Mouse (Mus musculus) limb, embryonic 14.5 days (tissue): ENCODE measurements around the gene Sprr2d. TPM values are rescaled to one million over a fixed set of nuclear protein-coding genes. Genes with fewer than 3 reads are reported as not detected.

Experiments used
- ATAC-seq: fragments of 200-750 bp; cut with Nextera tagmentation; 2 replicates; pipeline ENCODE4 v1.8.0; 2017; ENCODE audit warnings: low read depth, moderate number of reproducible peaks, moderate TSS enrichment; ENCODE audit not compliant: low FRiP score
- DNase-seq: peaks from one replicate; pipeline ENCODE4 v3.0.0-alpha.2; 2015; ENCODE audit warnings: low spot score
- H3K27ac ChIP-seq: fragments of 300-500 bp; sonication (generic); replicated peaks from 2 replicates; pipeline ENCODE4 v1.5.1; 2014; ENCODE audit warnings: low read depth, mild to moderate bottlenecking, low read length, moderate library complexity, mixed read lengths
- H3K27me3 ChIP-seq: fragments of 300-500 bp; sonication (generic); 2 replicates; pipeline ENCODE4 v1.6.1; 2014; ENCODE audit warnings: low read length, mixed read lengths; ENCODE audit not compliant: control insufficient read depth, insufficient read depth
- H3K36me3 ChIP-seq: fragments of 300-500 bp; sonication (generic); 2 replicates; pipeline ENCODE4 v1.6.1; 2014; ENCODE audit warnings: mild to moderate bottlenecking, low read length, moderate library complexity, mixed read lengths; ENCODE audit not compliant: control insufficient read depth, insufficient read depth
- H3K4me1 ChIP-seq: fragments of 300-500 bp; sonication (generic); 2 replicates; pipeline ENCODE4 v1.6.1; 2014; ENCODE audit warnings: antibody characterized with exemption, low read length, mixed read lengths; ENCODE audit not compliant: control insufficient read depth, insufficient read depth
- H3K4me2 ChIP-seq: fragments of 300-500 bp; sonication (generic); replicated peaks from 2 replicates; pipeline ENCODE4 v1.6.1; 2014; ENCODE audit warnings: low read depth, mild to moderate bottlenecking, low read length, moderate library complexity; ENCODE audit not compliant: severe bottlenecking
- H3K4me3 ChIP-seq: fragments of 300-500 bp; sonication (generic); replicated peaks from 2 replicates; pipeline ENCODE4 v1.5.1; 2014; ENCODE audit warnings: low read length
- H3K9ac ChIP-seq: fragments of 300-500 bp; sonication (generic); 2 replicates; pipeline ENCODE4 v1.6.1; 2014; ENCODE audit warnings: mild to moderate bottlenecking, low read depth, low read length, moderate library complexity; ENCODE audit not compliant: severe bottlenecking
- H3K9me3 ChIP-seq: fragments of 300-500 bp; sonication (generic); 2 replicates; pipeline ENCODE4 v1.6.1; 2016; ENCODE audit warnings: low read length; ENCODE audit not compliant: control insufficient read depth
- POLR2A ChIP-seq: fragments of 200-500 bp; IDR thresholded peaks from 2 replicates; pipeline ENCODE4 v1.8.0; 2012; ENCODE audit warnings: inconsistent platforms, mild to moderate bottlenecking, moderate library complexity, borderline replicate concordance; ENCODE audit not compliant: insufficient read depth, insufficient read length; ENCODE audit errors: extremely low read depth
- WGBS: fragments of 180-500 bp; shearing (Covaris S2); extraction: QIAGEN DNeasy Blood & Tissue Kit; methylation state at CpG from one replicate; pipeline ENCODE4 v1.1.7; 2014; 5-methylcytosine and 5-hydroxymethylcytosine counted together
- polyA plus RNA-seq, 2 experiments: library from polyadenylated mRNA; depleted of rRNA in 1 of 2; stranded (reverse) in 1 of 2; unstranded in 1 of 2; fragments of >200 nt; fragmentation: Nextera tagmentation in 1 of 2; extraction: Ambion mirVana in 1 of 2; gene quantifications; 2 replicates each; pipeline versions ENCODE4 v1.2.1 to v1.2.3; 2012 to 2014

The Sprr2d gene
- polyA plus RNA-seq (2012; rRNA removed) (not detected in 2 replicates), polyA plus RNA-seq (2014; fragmentation: Nextera tagmentation; extraction: Ambion mirVana) (not detected in 2 replicates)

GRCm38 (mm10) chr3:92338840-92339239 is at the start of gene Sprr2d:
Sprr2d (plus strand) TSS chr3:92339140.
- no peak for TF ChIP-seq POLR2A
- 92% methylated on average over 5 of the region's 5 CpGs for WGBS
- H3K4me1 ChIP-seq, result no peaks in the 10 kb centered on the region
- no peak within 1 kb of the TSS for H3K4me2 ChIP-seq
- no peak within 1 kb of the TSS for H3K9ac ChIP-seq
- no peak within 1 kb of the TSS for H3K27ac ChIP-seq
- H3K9me3 ChIP-seq, result no peaks in the 10 kb centered on the region
- no peaks in the 10 kb centered on the region for H3K27me3 ChIP-seq
- H3K4me3 ChIP-seq, result no peak within 1 kb of the TSS
- H3K36me3 ChIP-seq, result no peaks in the 10 kb centered on the region
- ATAC-seq (no peak), DNase-seq (no peak)

DNA sequence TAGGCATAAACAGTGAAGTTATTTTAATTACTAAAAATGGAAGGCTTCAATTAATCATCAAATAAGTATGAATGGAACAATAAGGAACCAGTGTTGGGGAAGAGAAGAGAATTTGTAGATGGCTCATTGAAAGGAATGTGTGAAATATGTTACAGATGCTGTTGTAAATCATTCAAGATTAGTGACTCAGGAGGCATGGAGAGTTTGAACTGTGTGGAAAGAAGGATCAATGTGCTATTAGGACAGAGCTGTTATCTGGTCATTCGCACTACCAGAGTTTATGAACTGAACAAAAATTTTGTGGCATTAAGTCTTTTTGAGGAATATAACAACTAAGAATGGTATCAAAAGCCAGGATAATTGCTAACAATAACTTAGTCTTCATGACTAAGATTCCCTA is 31.5 kb upstream of the Sprr2d start:
- H3K4me3 ChIP-seq, result no peak overlapping the region
- WGBS, result 82% methylated on average over 1 of the region's 1 CpGs
- TF ChIP-seq POLR2A, result no peak
- no peaks in the 10 kb centered on the region for H3K9me3 ChIP-seq
- H3K9ac ChIP-seq, result no peak overlapping the region
- no peak overlapping the region for H3K27ac ChIP-seq
- H3K4me2 ChIP-seq, result no peak overlapping the region
- ATAC-seq, result no peak
- no peaks in the 10 kb centered on the region for H3K36me3 ChIP-seq
- H3K4me1 ChIP-seq, result no peaks in the 10 kb centered on the region
- DNase-seq, result no peak
- H3K27me3 ChIP-seq, result no peaks in the 10 kb centered on the region

DNA sequence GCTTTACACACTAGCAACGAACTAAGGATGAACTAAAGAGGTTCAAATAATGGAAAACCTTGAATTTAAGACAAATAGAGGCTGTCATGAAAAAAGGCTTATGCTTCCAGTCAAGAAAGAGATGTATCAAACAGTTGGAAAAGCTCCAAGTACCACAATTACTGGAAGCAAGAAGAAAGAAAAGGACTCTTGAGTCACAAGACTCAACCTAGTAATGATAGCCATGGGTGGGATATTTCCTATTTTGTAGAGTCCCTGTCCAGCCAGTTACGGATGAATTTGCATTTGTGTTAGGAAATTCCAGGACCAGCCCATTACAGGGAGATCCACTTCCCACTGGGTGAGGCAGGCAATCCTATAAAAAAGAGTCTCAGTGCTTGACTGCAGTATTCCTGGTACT is 22.6 kb upstream of the Sprr2d start, which contains the start of gene Sprr2b:
TSS of gene Sprr2b (plus strand) at position 301 of the 400 bp plus-strand sequence.
- Histone ChIP-seq H3K4me1 (no peaks in the 10 kb centered on the region), H3K9ac (no peak within 1 kb of the TSS), H3K9me3 (no peaks in the 10 kb centered on the region), H3K36me3 (no peaks in the 10 kb centered on the region), H3K27me3 (no peaks in the 10 kb centered on the region), H3K4me3 (no peak within 1 kb of the TSS), H3K4me2 (no peak within 1 kb of the TSS), H3K27ac (no peak within 1 kb of the TSS)
- WGBS, result 75% methylated on average over 2 of the region's 2 CpGs
- ATAC-seq, result no peak
- no peak for TF ChIP-seq POLR2A
- no peak for DNase-seq

GRCm38 (mm10) chr3:92317384-92317783 is 21.6 kb upstream of the Sprr2d start:
- no peaks in the 10 kb centered on the region for H3K9me3 ChIP-seq
- ATAC-seq (no peak), DNase-seq (no peak)
- H3K36me3 ChIP-seq, result no peaks in the 10 kb centered on the region
- no peak overlapping the region for H3K9ac ChIP-seq
- H3K27me3 ChIP-seq, result no peaks in the 10 kb centered on the region
- no peak for TF ChIP-seq POLR2A
- no peak overlapping the region for H3K27ac ChIP-seq
- H3K4me3 ChIP-seq, result no peak overlapping the region
- 83% methylated on average over 2 of the region's 2 CpGs for WGBS
- H3K4me1 ChIP-seq, result no peaks in the 10 kb centered on the region
- no peak overlapping the region for H3K4me2 ChIP-seq

DNA sequence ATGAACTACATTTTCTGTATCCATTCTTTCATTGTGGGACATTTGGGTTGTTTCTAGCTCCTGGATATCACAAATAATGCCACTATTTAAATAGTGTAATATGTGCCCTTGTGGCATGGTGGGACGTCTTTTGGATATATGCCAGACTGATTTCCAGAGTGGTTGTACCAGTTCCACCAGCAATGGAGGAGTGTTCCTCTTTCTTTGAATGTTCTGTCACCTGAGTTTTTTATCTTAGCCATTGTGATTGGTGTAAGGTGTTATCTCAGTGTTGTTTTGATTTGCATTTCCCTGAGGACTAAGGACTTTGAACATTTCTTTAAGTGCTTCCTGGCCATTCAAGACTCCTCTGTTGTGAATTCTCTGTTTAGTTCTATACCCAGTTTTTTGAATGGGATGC is 2.7 kb upstream of the Sprr2d start:
- Histone ChIP-seq H3K36me3 (no peaks in the 10 kb centered on the region), H3K27ac (no peak overlapping the region), H3K27me3 (no peaks in the 10 kb centered on the region), H3K4me1 (no peaks in the 10 kb centered on the region), H3K9ac (no peak overlapping the region), H3K4me3 (no peak overlapping the region), H3K4me2 (no peak overlapping the region), H3K9me3 (no peaks in the 10 kb centered on the region)
- no peak for TF ChIP-seq POLR2A
- DNase-seq, result no peak
- ATAC-seq, result no peak
- 85% methylated on average over 1 of the region's 1 CpGs for WGBS

DNA sequence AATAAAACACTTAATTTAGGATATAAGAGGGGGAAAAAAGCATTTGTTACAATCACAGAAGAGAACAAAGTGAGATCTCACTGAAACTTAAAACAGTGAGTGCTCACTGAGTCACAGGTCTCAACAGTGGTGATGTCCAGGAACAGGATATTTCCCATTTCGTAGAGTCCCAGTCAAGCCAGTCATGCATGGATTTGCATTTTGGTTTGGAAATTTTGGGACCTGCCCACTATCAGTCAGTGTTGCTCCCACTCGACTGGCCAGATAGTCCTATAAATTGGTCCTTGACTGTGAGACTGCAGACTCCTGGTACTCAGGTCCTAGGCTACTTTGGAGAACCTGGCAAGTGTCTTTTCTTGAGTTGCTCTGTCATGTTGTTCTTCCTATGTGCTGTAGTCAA is 12.9 kb downstream of the Sprr2d start, which contains the start of gene Sprr2e:
TSS of gene Sprr2e (plus strand) at position 301 of the 400 bp plus-strand sequence.
- no peak within 1 kb of the TSS for H3K4me3 ChIP-seq
- no peak for TF ChIP-seq POLR2A
- ATAC-seq (no peak), DNase-seq (no peak)
- no peak within 1 kb of the TSS for H3K27ac ChIP-seq
- H3K9me3 ChIP-seq, result no peaks in the 10 kb centered on the region
- H3K4me1 ChIP-seq, result no peaks in the 10 kb centered on the region
- no peaks in the 10 kb centered on the region for H3K36me3 ChIP-seq
- no peak within 1 kb of the TSS for H3K9ac ChIP-seq
- no peak within 1 kb of the TSS for H3K4me2 ChIP-seq
- WGBS, result 79% methylated on average over 2 of the region's 2 CpGs
- no peaks in the 10 kb centered on the region for H3K27me3 ChIP-seq
